Mouse (Mus musculus) forebrain, embryonic 16.5 days (tissue): ENCODE results near the gene Cer1. TPM values are rescaled to one million over a fixed set of nuclear protein-coding genes. Genes with fewer than 3 reads are reported as not detected.

ENCODE experiments used
- ATAC-seq: fragments of 200-750 bp; cut with Nextera tagmentation; 2 replicates; pipeline ENCODE4 v1.8.0; 2017; ENCODE audit warnings: mild to moderate bottlenecking, moderate library complexity
- H3K27ac ChIP-seq: fragments of 300-500 bp; sonication (generic); 2 replicates; pipeline ENCODE4 v1.5.1; 2014; ENCODE audit warnings: low read length, control low read depth
- H3K27me3 ChIP-seq: fragments of 300-500 bp; sonication (generic); replicated peaks from 2 replicates; pipeline ENCODE4 v1.6.1; 2014; ENCODE audit warnings: low read length; ENCODE audit not compliant: control insufficient read depth, insufficient read depth
- H3K36me3 ChIP-seq: fragments of 300-500 bp; sonication (generic); 2 replicates; pipeline ENCODE4 v1.6.1; 2014; ENCODE audit not compliant: control insufficient read depth, insufficient read depth
- H3K4me1 ChIP-seq: fragments of 300-500 bp; sonication (generic); replicated peaks from 2 replicates; pipeline ENCODE4 v1.6.1; 2014; ENCODE audit warnings: low read length; ENCODE audit not compliant: control insufficient read depth, insufficient read depth
- H3K4me2 ChIP-seq: fragments of 300-500 bp; sonication (generic); 2 replicates; pipeline ENCODE4 v1.6.1; 2014; ENCODE audit warnings: mild to moderate bottlenecking, low read length, control low read depth
- H3K4me3 ChIP-seq: fragments of 300-500 bp; sonication (generic); replicated peaks from 2 replicates; pipeline ENCODE4 v1.5.1; 2014; ENCODE audit warnings: mild to moderate bottlenecking, low read length, control low read depth
- H3K9ac ChIP-seq: fragments of 300-500 bp; sonication (generic); replicated peaks from 2 replicates; pipeline ENCODE4 v1.6.1; 2014; ENCODE audit warnings: low read depth, low read length, control low read depth
- H3K9me3 ChIP-seq: fragments of 300-500 bp; sonication (generic); 2 replicates; pipeline ENCODE4 v1.6.1; 2016; ENCODE audit warnings: low read length; ENCODE audit not compliant: control insufficient read depth
- WGBS: fragments of 180-500 bp; shearing (Covaris S2); extraction: QIAGEN DNeasy Blood & Tissue Kit; methylation state at CpG from one replicate; pipeline ENCODE4 v1.1.7; 2014; 5-methylcytosine and 5-hydroxymethylcytosine counted together
- polyA plus RNA-seq: library from polyadenylated mRNA; unstranded; fragments of >200 nt; fragmentation: Nextera tagmentation; extraction: Ambion mirVana; gene quantifications from 2 replicates; pipeline ENCODE4 v1.2.1, GENCODE M21; 2015

The Cer1 gene
- polyA plus RNA-seq, 1 experiment from 2014 or later, result not detected

GRCm38 (mm10) chr4:82880243-82880642, 4.7 kb downstream of the Cer1 start:
- Histone ChIP-seq H3K4me1 (peaks cover 4% of the 10 kb centered on the region; the same call in 1 of the 2 replicates), H3K9ac (no peak overlapping the region), H3K4me2 (no peak overlapping the region), H3K27me3 (no peaks in the 10 kb centered on the region), H3K9me3 (no peaks in the 10 kb centered on the region), H3K36me3 (no peaks in the 10 kb centered on the region), H3K4me3 (no peak overlapping the region), H3K27ac (no peak overlapping the region)
- no peak for ATAC-seq
- WGBS, result 87% methylated on average over 2 of the region's 2 CpGs

GRCm38 (mm10) chr4:82879152-82879551, 5.8 kb downstream of the Cer1 start:
- H3K9me3 ChIP-seq, result no peaks in the 10 kb centered on the region
- no peak overlapping the region for H3K9ac ChIP-seq
- WGBS, result 73% methylated on average over 6 of the region's 6 CpGs
- no peak overlapping the region for H3K27ac ChIP-seq
- peak; percentile 80 for ATAC-seq
- no peaks in the 10 kb centered on the region for H3K36me3 ChIP-seq
- no peak overlapping the region for H3K4me3 ChIP-seq
- H3K4me2 ChIP-seq, result no peak overlapping the region
- no peaks in the 10 kb centered on the region; the same call in 1 of the 2 replicates for H3K4me1 ChIP-seq
- no peaks in the 10 kb centered on the region for H3K27me3 ChIP-seq

GRCm38 (mm10) chr4:82876656-82877055, 8.3 kb downstream of the Cer1 start:
- H3K27me3 ChIP-seq, result no peaks in the 10 kb centered on the region
- no peaks in the 10 kb centered on the region for H3K36me3 ChIP-seq
- H3K4me3 ChIP-seq, result no peak overlapping the region
- H3K9ac ChIP-seq, result no peak overlapping the region
- no peak overlapping the region for H3K27ac ChIP-seq
- no peak for ATAC-seq
- 80% methylated on average over 2 of the region's 2 CpGs for WGBS
- H3K4me2 ChIP-seq, result no peak overlapping the region
- no peaks in the 10 kb centered on the region for H3K9me3 ChIP-seq
- no peaks in the 10 kb centered on the region; the same call in 1 of the 2 replicates for H3K4me1 ChIP-seq

- H3K27me3 ChIP-seq, result no peaks in the 10 kb centered on the region
- H3K36me3 ChIP-seq, result no peaks in the 10 kb centered on the region
- WGBS, result 80% methylated on average over 4 of the region's 4 CpGs
- H3K4me2 ChIP-seq, result no peak overlapping the region
- H3K4me3 ChIP-seq, result no peak overlapping the region
- no peak overlapping the region for H3K27ac ChIP-seq
- no peak overlapping the region for H3K9ac ChIP-seq
- no peaks in the 10 kb centered on the region; the same call in 1 of the 2 replicates for H3K4me1 ChIP-seq
- H3K9me3 ChIP-seq, result no peaks in the 10 kb centered on the region
- no peak for ATAC-seq
Measured at GRCm38 (mm10) chr4:82875532-82875931, 9.4 kb downstream of the Cer1 start.

GRCm38 (mm10) chr4:82874791-82875190, 10.2 kb downstream of the Cer1 start:
- Histone ChIP-seq H3K4me2 (no peak overlapping the region), H3K4me3 (no peak overlapping the region), H3K36me3 (no peaks in the 10 kb centered on the region), H3K27ac (no peak overlapping the region), H3K4me1 (no peaks in the 10 kb centered on the region; the same call in 1 of the 2 replicates), H3K9ac (no peak overlapping the region), H3K27me3 (no peaks in the 10 kb centered on the region), H3K9me3 (no peaks in the 10 kb centered on the region)
- WGBS, result 69% methylated on average over 4 of the region's 4 CpGs
- no peak for ATAC-seq

DNA sequence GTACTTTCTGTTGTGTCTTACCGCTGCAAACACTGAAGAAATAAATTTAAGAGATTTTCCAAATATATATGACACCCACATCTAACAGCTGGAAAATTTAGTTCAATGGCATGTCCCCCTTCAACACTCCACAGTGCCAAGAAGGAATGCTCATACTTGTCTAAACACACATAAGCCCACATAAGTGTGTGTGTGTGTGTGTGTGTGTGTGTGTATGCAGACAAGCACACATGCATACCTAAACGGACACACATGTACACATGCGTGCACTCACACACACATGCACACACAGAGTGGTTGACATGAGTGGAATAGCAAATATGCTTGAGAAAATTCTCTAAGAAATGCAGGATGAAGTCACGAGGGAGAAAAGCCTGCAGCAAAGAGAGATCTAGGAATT, 12.4 kb downstream of the Cer1 start:
- no peaks in the 10 kb centered on the region for H3K27me3 ChIP-seq
- WGBS, result 81% methylated on average over 4 of the region's 4 CpGs
- ATAC-seq, result no peak
- no peaks in the 10 kb centered on the region for H3K9me3 ChIP-seq
- H3K4me1 ChIP-seq, result no peaks in the 10 kb centered on the region
- no peak overlapping the region for H3K4me2 ChIP-seq
- no peak overlapping the region for H3K4me3 ChIP-seq
- H3K9ac ChIP-seq, result no peak overlapping the region
- H3K27ac ChIP-seq, result no peak overlapping the region
- no peaks in the 10 kb centered on the region for H3K36me3 ChIP-seq

DNA sequence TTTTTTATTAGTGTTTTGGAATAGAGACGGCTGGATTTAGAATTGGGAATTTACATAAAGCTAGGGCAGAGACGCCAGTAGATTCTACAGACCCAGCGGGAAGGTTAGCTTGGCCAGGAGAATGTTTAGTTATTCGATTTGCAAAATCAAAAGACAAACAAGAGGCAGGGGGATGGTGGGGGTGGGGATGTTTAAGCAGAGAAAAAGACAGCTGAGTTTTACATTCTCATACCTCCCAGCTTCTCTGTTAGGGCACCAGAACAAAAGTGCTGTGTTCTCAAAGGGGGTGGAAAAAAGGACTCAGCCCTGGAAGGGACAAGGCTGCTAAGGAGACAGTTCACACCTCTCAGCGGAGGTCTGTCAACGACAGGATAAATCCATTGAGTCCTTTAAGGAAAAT, 12.8 kb downstream of the Cer1 start:
- no peaks in the 10 kb centered on the region for H3K36me3 ChIP-seq
- no peaks in the 10 kb centered on the region for H3K27me3 ChIP-seq
- H3K27ac ChIP-seq, result no peak overlapping the region
- no peak for ATAC-seq
- 23% methylated on average over 6 of the region's 6 CpGs for WGBS
- H3K9me3 ChIP-seq, result no peaks in the 10 kb centered on the region
- H3K9ac ChIP-seq, result no peak overlapping the region
- no peaks in the 10 kb centered on the region for H3K4me1 ChIP-seq
- no peak overlapping the region for H3K4me2 ChIP-seq
- H3K4me3 ChIP-seq, result no peak overlapping the region

- H3K27me3 ChIP-seq, result no peaks in the 10 kb centered on the region
- H3K4me3 ChIP-seq, result no peak overlapping the region
- H3K27ac ChIP-seq, result no peak overlapping the region
- WGBS, result 90% methylated on average over 4 of the region's 6 CpGs
- no peak for ATAC-seq
- no peaks in the 10 kb centered on the region for H3K36me3 ChIP-seq
- H3K9me3 ChIP-seq, result no peaks in the 10 kb centered on the region
- H3K9ac ChIP-seq, result no peak overlapping the region
- no peaks in the 10 kb centered on the region for H3K4me1 ChIP-seq
- no peak overlapping the region for H3K4me2 ChIP-seq
Measured at GRCm38 (mm10) chr4:82870931-82871330, 14.0 kb downstream of the Cer1 start.

GRCm38 (mm10) chr4:82867731-82868445, 17.1 kb downstream of the Cer1 start:
- H3K27me3 ChIP-seq, result no peaks in the 10 kb centered on the region
- 95% methylated on average over 5 of the region's 5 CpGs for WGBS

GRCm38 (mm10) chr4:82867111-82867510, 17.8 kb downstream of the Cer1 start:
- 21% methylated on average over 4 of the region's 4 CpGs for WGBS
- Histone ChIP-seq H3K9me3 (no peaks in the 10 kb centered on the region), H3K4me2 (no peak overlapping the region), H3K9ac (no peak overlapping the region), H3K4me3 (no peak overlapping the region), H3K27me3 (no peaks in the 10 kb centered on the region), H3K4me1 (peaks cover 3% of the 10 kb centered on the region), H3K27ac (no peak overlapping the region), H3K36me3 (no peaks in the 10 kb centered on the region)
- ATAC-seq, result no peak

More at GRCm38 (mm10) chr4:82867731-82868445, 17.1 kb downstream of the Cer1 start:
- no peak overlapping the region for H3K9ac ChIP-seq
- no peaks in the 10 kb centered on the region for H3K36me3 ChIP-seq
- no peaks in the 10 kb centered on the region for H3K9me3 ChIP-seq
- no peak for ATAC-seq
- peaks cover 3% of the 10 kb centered on the region for H3K4me1 ChIP-seq
- H3K4me3 ChIP-seq, result no peak overlapping the region
- no peak overlapping the region for H3K27ac ChIP-seq
- no peak overlapping the region for H3K4me2 ChIP-seq
